Mouse (Mus musculus): ENCODE measurements around the gene Sept10. TPM values are rescaled to one million over a fixed set of nuclear protein-coding genes. Genes with fewer than 3 reads are reported as not detected.

Sept10 gene
- polyA plus RNA-seq, 1 experiment from 2014 or later: 40.1 TPM

GRCm38 (mm10) chr10:59091988-59092387 is 129.7 kb downstream of the Sept10 start:
- Histone ChIP-seq H3K9me3 (ENCODE audit: control insufficient read depth, low read length) (no peaks in the 10 kb centered on the region), H3K9ac (ENCODE audit: low read length) (no peak overlapping the region), H3K4me1 (ENCODE audit: control insufficient read depth in 2 of 2, insufficient read depth in 2 of 2, low read length in 2 of 2) (peaks cover 0 to 9% of the 10 kb centered on the region in 2 experiments; a peak in 3 of 4 replicates), H3K4me2 (ENCODE audit: low read length) (no peak overlapping the region), H3K27ac (replicated peaks in 1 of 2; ENCODE audit: control insufficient read depth in 1 of 2, insufficient read depth in 1 of 2, low read depth in 2 of 2, low read length in 2 of 2) (no peak overlapping the region), H3K27me3 (ENCODE audit: control insufficient read depth, insufficient read depth, low read length) (no peaks in the 10 kb centered on the region; the same call in 1 of the 2 replicates), H3K4me3 (ENCODE audit: control insufficient read depth in 1 of 2, insufficient read depth in 1 of 2, low read depth in 1 of 2, low read length in 2 of 2) (no peak overlapping the region), H3K36me3 (ENCODE audit: control insufficient read depth, insufficient read depth, low read length) (no peaks in the 10 kb centered on the region)
- 84% methylated on average over 7 of the region's 7 CpGs for WGBS
- no peak for ATAC-seq (ENCODE audit: insufficient number of reproducible peaks, insufficient read depth, low FRiP score, low read depth)

Other genes starting within 250 kb of the Sept10 start
- gene Sowahc, start 106 bp upstream of the Sept10 start, polyA plus RNA-seq (2014; fragmentation: Nextera tagmentation; extraction: Ambion mirVana): 2.0 and 2.5 TPM in 2 replicates
- gene P4ha1, start 101.4 kb upstream of the Sept10 start, polyA plus RNA-seq (2014; fragmentation: Nextera tagmentation; extraction: Ambion mirVana): 42.5 and 46.6 TPM in 2 replicates
- gene Gm10273, start 173.8 kb upstream of the Sept10 start, polyA plus RNA-seq (2014; fragmentation: Nextera tagmentation; extraction: Ambion mirVana): 7.6 and 11.6 TPM in 2 replicates
- gene Pla2g12b, start 181.8 kb upstream of the Sept10 start, polyA plus RNA-seq (2014; fragmentation: Nextera tagmentation; extraction: Ambion mirVana): 0.50 and 0.55 TPM in 2 replicates
- gene Oit3, start 219.9 kb upstream of the Sept10 start, polyA plus RNA-seq (2014; fragmentation: Nextera tagmentation; extraction: Ambion mirVana): 4.7 and 5.6 TPM in 2 replicates